Mouse (Mus musculus): ENCODE results near the gene Amhr2.

DNA sequence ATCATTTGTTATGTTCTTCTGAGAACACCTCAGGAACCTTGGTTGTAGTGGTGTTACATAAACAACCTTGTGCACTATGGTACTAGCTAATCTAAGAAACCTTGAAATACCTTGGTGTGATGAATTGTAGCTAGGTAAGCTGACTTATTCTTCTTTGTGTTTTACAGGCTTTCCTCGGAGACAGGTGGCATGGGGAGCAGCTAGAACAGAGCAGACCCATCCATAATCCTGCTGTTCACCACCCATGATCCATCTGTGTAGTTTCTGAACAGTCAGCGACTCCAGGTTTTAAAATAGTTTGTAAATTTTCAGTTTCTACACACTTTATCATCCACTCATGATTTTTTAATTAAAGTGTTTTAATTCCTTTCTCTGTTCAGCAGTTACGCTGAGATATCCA, 53.2 kb downstream of the Amhr2 start:
- TF ChIP-seq CTCF (IDR thresholded peaks at IDR 0.05; ENCODE audit: extremely low read depth, insufficient read length, insufficient replicate concordance, low read depth, low read length) = no peak
- TF ChIP-seq POLR2A (IDR thresholded peaks at IDR 0.05; ENCODE audit: low read depth, low read length) = no peak
